Mouse (Mus musculus): ENCODE data around the gene Cfap74. TPM values are rescaled to one million over a fixed set of nuclear protein-coding genes. Genes with fewer than 3 reads are reported as not detected.

The Cfap74 gene
- total RNA-seq (2015; ENCODE audit: low replicate concordance): not detected in 2 replicates
- total RNA-seq (2017; ENCODE audit: low replicate concordance): not detected in 2 replicates

- ATAC-seq (replicated peaks; ENCODE audit: low FRiP score, poor library complexity, severe bottlenecking): 0 out of 2 replicates have a peak, but pooled peaks have one; percentile 30
Measured at GRCm38 (mm10) chr4:155409058-155409776, at the start of gene Cfap74. Cfap74 (plus strand) TSS chr4:155409190.

GRCm38 (mm10) chr4:155359560-155360464, 49.2 kb upstream of the Cfap74 start:
- ATAC-seq (replicated peaks; ENCODE audit: low FRiP score, poor library complexity, severe bottlenecking): no peak

GRCm38 (mm10) chr4:155360856-155361255, 48.1 kb upstream of the Cfap74 start:
- no peak for ATAC-seq (replicated peaks; ENCODE audit: low FRiP score, poor library complexity, severe bottlenecking)

GRCm38 (mm10) chr4:155361303-155361791, 47.6 kb upstream of the Cfap74 start, which contains the start of gene Prkcz:
Prkcz (minus strand) TSS chr4:155361361.
- ATAC-seq (replicated peaks; ENCODE audit: low FRiP score, poor library complexity, severe bottlenecking): no peak

GRCm38 (mm10) chr4:155362443-155362842, 46.5 kb upstream of the Cfap74 start:
- ATAC-seq (replicated peaks; ENCODE audit: low FRiP score, poor library complexity, severe bottlenecking): no peak

GRCm38 (mm10) chr4:155366784-155367183, 42.2 kb upstream of the Cfap74 start:
- no peak for ATAC-seq (replicated peaks; ENCODE audit: low FRiP score, poor library complexity, severe bottlenecking)

GRCm38 (mm10) chr4:155367739-155368138, 41.3 kb upstream of the Cfap74 start:
- ATAC-seq (replicated peaks; ENCODE audit: low FRiP score, poor library complexity, severe bottlenecking): no peak

GRCm38 (mm10) chr4:155368684-155369083, 40.3 kb upstream of the Cfap74 start:
- ATAC-seq (replicated peaks; ENCODE audit: low FRiP score, poor library complexity, severe bottlenecking): no peak

- ATAC-seq (replicated peaks; ENCODE audit: low FRiP score, poor library complexity, severe bottlenecking): no peak
Measured at GRCm38 (mm10) chr4:155370737-155371715, 38.0 kb upstream of the Cfap74 start.

- no peak for ATAC-seq (replicated peaks; ENCODE audit: low FRiP score, poor library complexity, severe bottlenecking)
Measured at GRCm38 (mm10) chr4:155371797-155372735, 36.9 kb upstream of the Cfap74 start.

GRCm38 (mm10) chr4:155381974-155382373, 27.0 kb upstream of the Cfap74 start:
- no peak for ATAC-seq (replicated peaks; ENCODE audit: low FRiP score, poor library complexity, severe bottlenecking)

- ATAC-seq (replicated peaks; ENCODE audit: low FRiP score, poor library complexity, severe bottlenecking): no peak
Measured at GRCm38 (mm10) chr4:155382752-155383151, 26.2 kb upstream of the Cfap74 start.

GRCm38 (mm10) chr4:155383326-155383725, 25.7 kb upstream of the Cfap74 start:
- no peak for ATAC-seq (replicated peaks; ENCODE audit: low FRiP score, poor library complexity, severe bottlenecking)

GRCm38 (mm10) chr4:155387166-155387565, 21.8 kb upstream of the Cfap74 start:
- no peak for ATAC-seq (replicated peaks; ENCODE audit: low FRiP score, poor library complexity, severe bottlenecking)

GRCm38 (mm10) chr4:155395471-155395870, 13.5 kb upstream of the Cfap74 start:
- ATAC-seq (replicated peaks; ENCODE audit: low FRiP score, poor library complexity, severe bottlenecking): no peak

- no peak for ATAC-seq (replicated peaks; ENCODE audit: low FRiP score, poor library complexity, severe bottlenecking)
Measured at GRCm38 (mm10) chr4:155396751-155397150, 12.2 kb upstream of the Cfap74 start.

- no peak for ATAC-seq (replicated peaks; ENCODE audit: low FRiP score, poor library complexity, severe bottlenecking)
Measured at GRCm38 (mm10) chr4:155397511-155398221, 11.3 kb upstream of the Cfap74 start, which contains the start of gene Gabrd. Gabrd (minus strand) TSS chr4:155398112.

- 0 out of 2 replicates have a peak, but pooled peaks have one; percentile 42 for ATAC-seq (replicated peaks; ENCODE audit: low FRiP score, poor library complexity, severe bottlenecking)
Measured at GRCm38 (mm10) chr4:155398222-155398540, 10.8 kb upstream of the Cfap74 start.
